Mouse (Mus musculus) limb, embryonic 13.5 days (tissue): Measurements from ENCODE around the gene Trib3. TPM values are rescaled to one million over a fixed set of nuclear protein-coding genes. Genes with fewer than 3 reads are reported as not detected.

Experiments used
- ATAC-seq: fragments of 200-750 bp; cut with Nextera tagmentation; 2 replicates; pipeline ENCODE4 v1.8.0; 2017; ENCODE audit warnings: low read depth, moderate number of reproducible peaks, moderate TSS enrichment; ENCODE audit not compliant: low FRiP score
- H3K27ac ChIP-seq: fragments of 300-500 bp; sonication (generic); 2 replicates; pipeline ENCODE4 v1.5.1; 2015; ENCODE audit warnings: inconsistent platforms, mild to moderate bottlenecking, moderate library complexity
- H3K27me3 ChIP-seq: fragments of 300-500 bp; sonication (generic); 2 replicates; pipeline ENCODE4 v1.6.1; 2015; ENCODE audit warnings: mild to moderate bottlenecking, inconsistent platforms
- H3K36me3 ChIP-seq: fragments of 300-500 bp; sonication (generic); 2 replicates; pipeline ENCODE4 v1.6.1; 2015; ENCODE audit warnings: inconsistent platforms, mild to moderate bottlenecking, moderate library complexity
- H3K4me1 ChIP-seq: fragments of 300-500 bp; sonication (generic); 2 replicates; pipeline ENCODE4 v1.6.1; 2015; ENCODE audit warnings: inconsistent platforms
- H3K4me2 ChIP-seq: fragments of 300-500 bp; sonication (generic); replicated peaks from 2 replicates; pipeline ENCODE4 v1.6.1; 2015; ENCODE audit warnings: inconsistent platforms, mild to moderate bottlenecking, moderate library complexity
- H3K4me3 ChIP-seq: fragments of 300-500 bp; sonication (generic); 2 replicates; pipeline ENCODE4 v1.5.1; 2015; ENCODE audit warnings: moderate library complexity, mild to moderate bottlenecking, inconsistent platforms
- H3K9ac ChIP-seq: fragments of 300-500 bp; sonication (generic); 2 replicates; pipeline ENCODE4 v1.6.1; 2015; ENCODE audit warnings: mild to moderate bottlenecking, inconsistent platforms
- H3K9me3 ChIP-seq: fragments of 300-500 bp; sonication (generic); 2 replicates; pipeline ENCODE4 v1.6.1; 2016; ENCODE audit warnings: inconsistent platforms
- WGBS: fragments of 180-500 bp; shearing (Covaris S2); methylation state at CpG from one replicate; pipeline ENCODE4 v1.1.7; 2015; 5-methylcytosine and 5-hydroxymethylcytosine counted together
- polyA plus RNA-seq: library from polyadenylated mRNA; unstranded; fragments of >200 nt; fragmentation: Nextera tagmentation; extraction: Ambion mirVana; gene quantifications from 2 replicates; pipeline ENCODE4 v1.2.1, GENCODE M21; 2015

Trib3 gene
- polyA plus RNA-seq, 1 experiment from 2014 or later, result 2.2 TPM

DNA sequence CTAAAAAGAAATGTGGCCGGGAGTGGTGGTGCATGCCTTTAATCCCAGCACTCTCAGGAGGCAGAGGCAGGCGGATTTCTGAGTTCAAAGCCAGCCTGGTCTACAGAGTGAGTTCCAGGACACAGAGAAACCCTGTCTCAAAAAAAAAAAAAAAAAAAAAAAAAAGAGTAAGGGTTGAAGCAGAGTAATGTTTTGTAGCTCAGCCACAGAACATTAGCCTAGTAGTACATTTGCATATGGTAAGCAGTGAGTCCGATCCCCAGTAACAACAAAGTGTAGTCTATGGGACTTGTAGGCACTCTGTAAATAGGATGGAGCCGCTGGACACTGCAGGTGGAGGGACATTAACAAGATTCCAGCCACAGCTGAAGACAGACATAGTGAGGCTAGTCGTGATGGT, 1.1 kb upstream of the Trib3 start:
- ATAC-seq, result no peak
- no peak overlapping the region for H3K4me2 ChIP-seq
- H3K36me3 ChIP-seq, result no peaks in the 10 kb centered on the region
- H3K9me3 ChIP-seq, result no peaks in the 10 kb centered on the region
- peaks cover 17% of the 10 kb centered on the region for H3K27me3 ChIP-seq
- H3K9ac ChIP-seq, result no peak overlapping the region
- H3K4me3 ChIP-seq, result no peak overlapping the region
- WGBS, result 64% methylated on average over 5 of the region's 5 CpGs
- H3K27ac ChIP-seq, result no peak overlapping the region
- H3K4me1 ChIP-seq, result peaks cover 17% of the 10 kb centered on the region

DNA sequence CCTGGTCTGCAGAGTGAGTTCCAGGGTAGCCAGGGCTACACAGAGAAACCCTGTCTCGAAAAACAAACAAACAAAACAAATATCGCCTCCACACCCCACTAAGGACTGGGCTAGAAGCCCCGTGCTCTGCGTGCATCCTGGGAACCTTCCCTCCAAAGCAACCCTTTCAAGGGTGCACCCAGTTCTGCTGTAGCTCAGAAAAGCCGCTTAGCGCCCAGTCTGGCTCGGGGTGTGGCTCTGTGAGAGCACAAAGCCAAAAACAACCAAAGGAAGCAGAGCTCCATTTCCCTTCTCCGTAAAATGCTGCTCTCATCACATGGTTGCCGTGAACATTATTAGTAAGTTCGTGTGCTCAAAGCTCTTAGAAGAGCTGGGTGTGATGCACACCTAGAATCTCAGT, 529 bp upstream of the Trib3 start:
- Histone ChIP-seq H3K27ac (no peak overlapping the region), H3K4me1 (peaks cover 11% of the 10 kb centered on the region), H3K27me3 (peaks cover 17% of the 10 kb centered on the region), H3K4me3 (peak overlapping the region; percentile 56), H3K9me3 (no peaks in the 10 kb centered on the region), H3K36me3 (no peaks in the 10 kb centered on the region), H3K4me2 (peak overlapping the region; percentile 89), H3K9ac (peak overlapping the region; percentile 71)
- ATAC-seq, result 0 out of 2 replicates have a peak, but pooled peaks have one; percentile 22
- WGBS, result 10% methylated on average over 10 of the region's 10 CpGs

DNA sequence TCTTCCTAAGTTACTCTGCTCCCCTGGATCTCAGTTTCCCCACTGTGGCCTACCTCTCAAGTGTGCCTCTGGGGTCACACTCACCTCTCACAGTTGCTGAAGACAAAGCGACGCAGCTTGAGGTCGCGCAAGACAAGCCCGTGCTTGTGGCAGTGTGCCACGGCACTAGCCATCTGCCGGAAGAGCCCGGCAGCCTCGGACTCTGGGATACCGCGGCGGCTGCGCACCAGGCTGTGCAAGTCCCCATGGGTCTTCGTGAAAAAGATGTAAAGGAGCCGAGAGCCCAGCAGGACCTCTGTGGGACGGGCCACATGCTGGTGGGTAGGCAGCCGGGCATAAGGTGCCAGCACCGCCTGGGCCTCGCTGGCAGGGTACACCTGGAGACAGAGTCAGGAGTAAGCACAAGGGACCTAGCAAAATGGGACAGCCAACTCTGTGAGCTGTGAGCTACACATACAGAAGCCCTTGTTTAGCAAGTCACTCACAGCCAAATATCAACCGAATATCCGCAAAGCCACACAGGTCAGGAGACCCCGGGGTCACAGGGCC, 4.1 kb downstream of the Trib3 start:
- Histone ChIP-seq H3K9ac (no peak overlapping the region), H3K36me3 (no peaks in the 10 kb centered on the region), H3K27me3 (peaks cover 12% of the 10 kb centered on the region), H3K4me1 (peaks cover 10% of the 10 kb centered on the region), H3K9me3 (no peaks in the 10 kb centered on the region), H3K4me3 (no peak overlapping the region), H3K27ac (no peak overlapping the region), H3K4me2 (no peak overlapping the region)
- 85% methylated on average over 22 of the region's 22 CpGs for WGBS
- no peak for ATAC-seq

DNA sequence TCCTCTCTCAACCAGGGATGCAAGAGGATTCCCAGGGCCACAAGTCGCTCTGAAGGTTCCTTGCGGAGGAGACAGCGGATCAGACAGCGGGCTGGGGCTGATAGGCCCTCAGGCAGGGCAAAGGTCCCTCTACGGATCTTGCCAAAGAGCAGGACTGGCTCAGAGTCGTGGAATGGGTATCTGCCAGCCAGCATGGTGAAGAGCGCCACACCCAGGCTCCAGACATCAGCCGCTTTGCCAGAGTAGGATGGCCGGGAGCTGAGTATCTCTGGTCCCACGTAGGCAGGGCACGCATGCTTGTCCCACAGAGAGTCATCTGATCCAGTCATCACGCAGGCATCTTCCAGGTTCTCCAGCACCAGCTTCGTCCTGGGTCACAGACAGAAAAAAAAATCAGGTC, 5.5 kb downstream of the Trib3 start:
- Histone ChIP-seq H3K9ac (no peak overlapping the region), H3K27me3 (peaks cover 9% of the 10 kb centered on the region), H3K4me3 (no peak overlapping the region), H3K4me2 (no peak overlapping the region), H3K4me1 (peaks cover 4% of the 10 kb centered on the region; the same call in 1 of the 2 replicates), H3K9me3 (no peaks in the 10 kb centered on the region), H3K27ac (no peak overlapping the region), H3K36me3 (no peaks in the 10 kb centered on the region)
- no peak for ATAC-seq
- 75% methylated on average over 13 of the region's 13 CpGs for WGBS

DNA sequence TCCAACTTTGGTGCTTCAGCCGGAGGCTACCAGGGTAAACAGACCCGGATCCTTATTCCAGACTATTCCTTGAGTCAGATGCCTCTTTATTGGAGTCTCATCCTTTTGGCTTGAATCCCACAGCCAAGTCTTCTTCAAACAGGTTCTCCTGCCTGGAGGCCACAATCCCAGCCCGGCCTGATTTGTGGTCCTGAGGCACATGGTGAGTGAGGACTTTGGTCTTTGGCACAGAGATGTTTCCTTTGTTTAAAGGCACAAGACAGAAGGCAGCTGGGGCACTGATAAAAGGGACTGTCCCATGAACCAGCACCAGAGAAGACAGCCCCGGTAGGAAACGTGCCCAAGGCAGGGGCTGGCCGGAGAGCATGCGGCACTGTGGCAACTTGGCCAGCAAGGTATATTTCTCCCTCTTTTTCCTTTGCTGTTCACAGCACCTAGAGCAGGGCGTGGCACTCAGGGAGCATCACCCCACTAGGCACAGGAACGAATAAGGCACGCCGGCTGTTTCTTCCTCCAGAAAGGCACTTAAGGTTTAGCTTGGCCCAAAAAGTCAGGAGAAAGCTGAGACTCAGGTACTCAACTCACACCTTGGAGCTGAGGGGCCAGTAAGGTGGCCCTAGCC, 6.1 kb downstream of the Trib3 start:
- Histone ChIP-seq H3K27me3 (peaks cover 6% of the 10 kb centered on the region), H3K9ac (no peak overlapping the region), H3K4me2 (no peak overlapping the region), H3K27ac (no peak overlapping the region), H3K4me3 (no peak overlapping the region), H3K36me3 (no peaks in the 10 kb centered on the region), H3K9me3 (no peaks in the 10 kb centered on the region), H3K4me1 (no peaks in the 10 kb centered on the region)
- 87% methylated on average over 11 of the region's 11 CpGs for WGBS
- ATAC-seq, result no peak

DNA sequence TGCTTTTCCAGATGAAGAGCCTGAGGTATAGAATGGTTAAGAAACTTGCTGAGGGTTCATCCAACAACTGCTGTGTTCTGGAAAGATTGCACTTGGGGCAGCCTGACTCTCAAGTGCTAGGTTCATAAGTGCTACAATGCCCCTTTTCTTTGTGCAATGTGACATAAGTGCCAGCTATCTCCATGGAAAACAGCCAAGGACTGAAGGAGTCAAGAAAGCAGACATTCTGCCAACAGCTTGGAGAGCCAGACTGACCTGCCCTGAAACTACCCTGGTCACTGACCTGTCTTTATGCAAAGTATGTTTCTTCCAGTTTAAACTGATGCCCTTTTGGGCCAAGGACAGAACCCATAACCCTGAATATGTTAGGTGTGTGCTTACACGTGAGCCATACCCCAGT, 7.0 kb downstream of the Trib3 start:
- no peaks in the 10 kb centered on the region for H3K4me1 ChIP-seq
- no peak overlapping the region for H3K9ac ChIP-seq
- H3K27me3 ChIP-seq, result peaks cover 5% of the 10 kb centered on the region; the same call in 1 of the 2 replicates
- H3K36me3 ChIP-seq, result no peaks in the 10 kb centered on the region
- H3K27ac ChIP-seq, result no peak overlapping the region
- WGBS, result 75% methylated on average over 1 of the region's 1 CpGs
- no peak for ATAC-seq
- no peak overlapping the region for H3K4me2 ChIP-seq
- no peaks in the 10 kb centered on the region for H3K9me3 ChIP-seq
- no peak overlapping the region for H3K4me3 ChIP-seq

DNA sequence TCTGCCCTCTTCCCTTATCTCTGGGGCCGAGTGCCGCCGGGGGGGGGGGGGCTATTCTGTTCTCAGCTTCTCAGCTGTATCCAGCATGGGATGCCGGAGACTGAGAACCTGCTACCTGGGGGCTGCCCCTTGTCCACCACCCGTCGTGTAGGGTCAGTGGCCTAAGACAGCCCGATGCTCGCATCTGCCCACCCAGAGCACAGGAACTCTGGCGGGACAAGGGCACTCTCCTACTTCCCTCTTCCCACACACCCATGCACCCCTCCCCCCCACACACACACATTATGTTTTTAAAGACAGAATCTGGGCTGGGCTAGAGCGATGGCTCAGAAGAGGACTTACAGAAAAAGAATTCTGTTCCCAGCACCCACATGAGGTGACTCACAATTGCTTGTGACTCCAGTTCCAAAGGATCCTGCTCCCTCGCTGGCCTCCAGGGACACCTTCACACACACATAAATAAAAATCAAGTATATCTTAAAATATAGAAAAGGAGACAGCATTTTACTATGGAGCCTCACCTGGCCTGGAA, 8.5 kb downstream of the Trib3 start:
- no peaks in the 10 kb centered on the region for H3K9me3 ChIP-seq
- H3K36me3 ChIP-seq, result no peaks in the 10 kb centered on the region
- no peak overlapping the region for H3K27ac ChIP-seq
- ATAC-seq, result no peak
- H3K27me3 ChIP-seq, result peaks cover 5% of the 10 kb centered on the region; the same call in 1 of the 2 replicates
- H3K4me2 ChIP-seq, result no peak overlapping the region
- H3K4me3 ChIP-seq, result no peak overlapping the region
- no peak overlapping the region for H3K9ac ChIP-seq
- WGBS, result 53% methylated on average over 11 of the region's 11 CpGs
- H3K4me1 ChIP-seq, result peaks cover 14% of the 10 kb centered on the region

DNA sequence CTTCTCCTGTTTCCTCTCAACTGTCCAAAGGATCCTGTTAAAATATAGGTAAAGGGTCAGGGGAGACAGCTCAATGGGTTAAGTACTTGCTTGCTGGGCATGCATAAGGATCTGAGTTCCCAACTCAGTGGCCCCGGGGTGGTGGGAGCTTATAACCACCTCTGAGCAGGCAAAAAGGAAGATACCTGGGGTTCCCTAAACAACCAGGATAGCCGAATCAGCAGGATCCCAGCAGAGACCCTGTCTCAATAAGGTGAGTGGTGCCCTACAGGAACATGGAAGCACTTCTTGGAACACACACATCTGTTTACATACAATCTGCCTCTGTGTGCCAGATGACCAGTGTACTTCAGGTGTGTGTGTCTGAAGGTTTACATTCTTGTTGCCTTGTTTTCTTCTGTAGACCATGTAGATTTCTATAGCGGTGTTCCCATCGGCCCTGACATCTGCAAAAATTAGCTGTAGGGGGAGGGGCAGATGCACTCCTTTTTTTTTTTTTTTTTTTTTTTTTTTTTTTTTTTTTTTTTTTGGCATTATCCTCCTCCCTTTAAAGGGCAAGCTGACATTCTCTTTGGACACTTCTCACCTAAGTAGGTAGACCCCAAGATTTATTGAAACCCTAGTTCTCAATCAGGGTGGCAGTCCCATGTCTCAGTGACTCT, 10.4 kb downstream of the Trib3 start:
- Histone ChIP-seq H3K4me3 (no peak overlapping the region), H3K36me3 (peaks cover 17% of the 10 kb centered on the region), H3K4me1 (peaks cover 20% of the 10 kb centered on the region), H3K27me3 (peaks cover 5% of the 10 kb centered on the region; the same call in 1 of the 2 replicates), H3K9me3 (no peaks in the 10 kb centered on the region), H3K27ac (no peak overlapping the region), H3K4me2 (no peak overlapping the region), H3K9ac (no peak overlapping the region)
- 78% methylated on average over 4 of the region's 4 CpGs for WGBS
- ATAC-seq, result no peak

DNA sequence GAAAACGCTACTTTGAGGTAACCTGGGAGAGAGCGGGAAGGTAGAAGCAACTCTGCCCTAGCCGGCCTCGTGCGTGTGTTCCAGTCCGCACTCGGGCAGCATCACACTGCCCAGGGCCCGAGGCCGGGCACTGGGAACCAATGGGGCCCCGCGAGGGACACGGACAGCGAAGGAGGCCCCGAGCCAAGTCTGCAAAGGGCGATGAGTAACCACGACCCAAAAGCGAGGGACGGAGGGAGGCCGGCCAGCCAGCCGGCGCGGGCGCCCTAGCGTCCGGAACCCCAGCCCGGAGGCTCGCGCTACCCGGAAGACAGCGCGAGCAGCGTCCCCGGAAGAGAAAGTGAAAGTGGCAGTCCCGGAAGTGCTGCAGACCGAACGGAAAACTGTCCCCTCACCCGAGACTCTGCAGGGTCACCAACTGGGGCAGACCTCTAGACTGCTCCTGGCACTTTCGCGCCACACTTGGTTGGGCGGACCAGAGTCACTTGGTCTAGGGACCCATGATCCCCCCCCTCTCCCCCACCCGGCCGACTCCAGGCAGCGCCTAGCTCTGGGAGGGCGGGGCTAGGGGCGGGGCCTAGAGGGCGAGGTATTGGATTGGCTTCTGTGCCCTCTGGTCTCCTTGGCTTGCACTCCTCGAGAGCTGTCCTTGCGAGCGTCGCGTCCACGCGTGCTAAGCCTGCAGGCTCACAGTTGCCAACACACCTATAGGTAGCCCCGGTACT, 11.6 kb downstream of the Trib3 start, which contains the start of gene Rbck1:
Gene Rbck1 (minus strand): TSS at position 553 of the 725 bp plus-strand sequence.
- Histone ChIP-seq H3K4me3 (peak within 1 kb of the TSS; percentile 90), H3K27me3 (peaks cover 5% of the 10 kb centered on the region; the same call in 1 of the 2 replicates), H3K27ac (peak within 1 kb of the TSS; percentile 86), H3K4me2 (peak within 1 kb of the TSS; percentile 86), H3K9me3 (no peaks in the 10 kb centered on the region), H3K36me3 (peaks cover 28% of the 10 kb centered on the region), H3K4me1 (peaks cover 20% of the 10 kb centered on the region), H3K9ac (peak within 1 kb of the TSS; percentile 90)
- WGBS, result under 1% methylated on average over 54 of the region's 54 CpGs
- ATAC-seq, result peak; percentile 96

DNA sequence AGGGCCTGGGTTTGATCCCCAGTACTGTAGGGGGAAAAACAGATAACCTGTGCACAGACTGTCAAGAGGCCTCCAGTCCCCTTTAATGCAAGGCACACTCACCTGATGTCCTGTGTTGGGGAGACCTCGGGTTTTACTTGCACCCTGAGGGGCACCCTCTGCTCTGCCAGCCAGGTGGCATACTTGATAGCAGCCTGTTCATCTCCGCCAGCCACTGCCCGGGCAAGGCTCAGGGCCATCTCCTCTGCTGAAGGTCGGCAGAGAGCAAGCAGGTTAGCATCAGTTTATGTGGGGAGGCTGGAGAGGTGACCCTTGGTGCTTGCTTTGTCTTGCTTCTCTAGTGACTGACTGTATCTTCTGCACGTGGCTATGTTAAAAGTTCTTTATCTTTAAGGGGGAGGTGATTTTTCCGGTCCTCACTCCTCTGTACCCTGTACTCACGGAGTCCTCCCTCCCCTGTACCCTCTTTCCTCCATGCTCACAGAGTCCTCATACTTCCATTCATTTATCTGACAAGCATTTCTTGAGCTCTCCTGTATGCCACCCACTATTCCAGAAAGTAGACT, 12.9 kb downstream of the Trib3 start:
- H3K9me3 ChIP-seq, result no peaks in the 10 kb centered on the region
- H3K4me3 ChIP-seq, result peak overlapping the region; percentile 90
- 69% methylated on average over 7 of the region's 7 CpGs for whole genome bisulfite sequencing

DNA sequence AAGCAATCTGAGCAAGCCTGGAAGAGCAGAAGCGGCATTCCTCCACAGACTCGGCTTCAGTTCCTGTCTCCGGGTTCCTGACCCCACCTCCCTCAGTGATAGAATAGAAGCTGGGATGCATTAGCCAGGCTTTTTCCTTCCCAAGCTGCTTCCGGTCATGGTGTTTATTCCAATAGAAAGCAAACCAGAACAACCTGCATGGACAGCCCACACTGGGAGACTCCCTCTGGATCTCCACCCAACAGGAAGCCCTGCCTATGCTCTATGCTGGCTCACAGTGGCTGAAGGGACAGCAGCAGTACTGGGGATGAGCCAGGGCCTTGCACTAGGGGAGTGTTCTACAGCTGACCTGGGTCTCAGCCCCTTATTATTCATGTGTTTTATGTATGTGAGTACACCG, 15.9 kb downstream of the Trib3 start:
- H3K36me3 ChIP-seq, result peaks cover 70% of the 10 kb centered on the region

More for the DNA sequence above, 12.9 kb downstream of the Trib3 start:
- Histone ChIP-seq H3K4me1 (peaks cover 20% of the 10 kb centered on the region), H3K27me3 (peaks cover 3% of the 10 kb centered on the region; the same call in 1 of the 2 replicates), H3K9ac (peak overlapping the region; percentile 90), H3K4me2 (peak overlapping the region; percentile 86), H3K36me3 (peaks cover 41% of the 10 kb centered on the region), H3K27ac (no peak overlapping the region)
- no peak for ATAC-seq

More for the DNA sequence above, 15.9 kb downstream of the Trib3 start:
- H3K4me1 ChIP-seq, result peaks cover 20% of the 10 kb centered on the region
- WGBS, result 76% methylated on average over 5 of the region's 5 CpGs
- no peaks in the 10 kb centered on the region for H3K27me3 ChIP-seq
- H3K9me3 ChIP-seq, result no peaks in the 10 kb centered on the region
- no peak overlapping the region for H3K9ac ChIP-seq
- H3K4me3 ChIP-seq, result no peak overlapping the region
- no peak overlapping the region for H3K27ac ChIP-seq
- no peak for ATAC-seq
- no peak overlapping the region for H3K4me2 ChIP-seq
